Mouse (Mus musculus): Measurements from ENCODE around the gene Jmjd6.

GRCm38 (mm10) chr11:116827534-116828165, 15.6 kb downstream of the Jmjd6 start, which contains the start of gene Mxra7:
- TF ChIP-seq CTCF (IDR thresholded peaks at IDR 0.05): no peak; the same call in 1 of the 2 replicates
- TF ChIP-seq EP300 (IDR thresholded peaks at IDR 0.05): no peak
